Mouse (Mus musculus): ENCODE data around the gene Gm11562. TPM values are rescaled to one million over a fixed set of nuclear protein-coding genes. Genes with fewer than 3 reads are reported as not detected.
"Not testable (repeated sequence)": the region's sequence is repeated elsewhere in the genome, so short reads cannot be mapped to it uniquely, and the experiment has no call there.

The Gm11562 gene
- polyA plus RNA-seq, 1 experiment from 2014 or later, result not detected

DNA sequence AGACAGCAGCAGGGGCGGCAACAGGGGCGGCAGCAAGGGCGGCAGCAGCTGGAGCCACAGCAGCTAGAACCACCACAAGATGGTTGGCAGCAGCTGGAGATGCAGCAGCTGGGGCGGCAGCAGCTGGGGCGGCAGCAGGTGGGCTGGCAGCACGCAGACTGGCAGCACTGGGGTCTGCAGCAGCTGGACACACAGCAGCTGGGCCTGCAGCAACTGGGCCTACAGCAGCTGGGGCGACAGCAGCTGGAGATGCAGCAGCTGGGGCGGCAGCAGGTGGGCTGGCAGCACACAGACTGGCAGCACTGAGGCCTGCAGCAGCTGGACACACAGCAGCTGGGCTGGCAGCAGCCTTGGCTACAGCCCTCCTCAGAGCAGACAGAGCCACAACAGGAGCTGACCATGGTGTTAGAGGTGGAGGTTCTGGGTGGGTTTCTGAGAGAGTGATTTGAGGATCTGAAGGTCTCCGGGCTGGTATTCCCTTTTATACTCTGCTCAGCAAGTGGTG, 23.5 kb upstream of the Gm11562 start, which contains the start of gene Krtap4-7:
Gene Krtap4-7 (minus strand): TSS at position 455 of the 505 bp plus-strand sequence.
- not testable (repeated sequence) for DNase-seq; H3K4me1 ChIP-seq (ENCODE audit: control insufficient read depth, insufficient read depth, low read length); H3K27me3 ChIP-seq (ENCODE audit: control insufficient read depth, insufficient read depth, low read length); ATAC-seq (ENCODE audit: low FRiP score, low TSS enrichment); H3K9me3 ChIP-seq (ENCODE audit: control insufficient read depth, low read length); H3K27ac ChIP-seq (replicated peaks; ENCODE audit: low read depth, low read length); H3K4me2 ChIP-seq (ENCODE audit: low read length); H3K9ac ChIP-seq (replicated peaks; ENCODE audit: low read length); H3K4me3 ChIP-seq (replicated peaks; ENCODE audit: low read depth, low read length); H3K36me3 ChIP-seq (ENCODE audit: control insufficient read depth, insufficient read depth, low read length)
- WGBS, result 84% methylated on average over 9 of the region's 9 CpGs

DNA sequence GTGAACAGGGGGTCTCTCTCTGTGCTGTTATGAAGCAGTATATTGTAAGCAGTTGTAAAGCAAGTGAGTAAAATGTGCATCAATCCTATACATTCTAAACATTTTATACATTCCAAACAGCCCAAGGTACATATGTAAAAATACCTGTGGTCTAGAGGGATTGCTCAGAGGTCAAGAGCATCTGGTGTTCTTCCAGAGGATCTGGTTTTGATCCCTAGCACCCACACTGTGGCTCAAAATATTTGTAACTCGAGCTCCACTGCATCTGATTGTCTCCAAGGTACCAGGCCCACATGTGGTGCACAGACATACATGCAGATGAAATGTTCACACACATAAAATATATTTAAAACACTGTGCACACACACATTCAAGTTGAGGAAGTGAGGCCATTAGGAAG, 20.7 kb upstream of the Gm11562 start:
- Histone ChIP-seq H3K27ac (replicated peaks; ENCODE audit: low read depth, low read length) (no peak overlapping the region), H3K36me3 (ENCODE audit: control insufficient read depth, insufficient read depth, low read length) (no peaks in the 10 kb centered on the region), H3K4me2 (ENCODE audit: low read length) (no peak overlapping the region), H3K9me3 (ENCODE audit: control insufficient read depth, low read length) (no peaks in the 10 kb centered on the region), H3K4me3 (replicated peaks; ENCODE audit: low read depth, low read length) (no peak overlapping the region), H3K27me3 (ENCODE audit: control insufficient read depth, insufficient read depth, low read length) (no peaks in the 10 kb centered on the region), H3K4me1 (ENCODE audit: control insufficient read depth, insufficient read depth, low read length) (no peaks in the 10 kb centered on the region), H3K9ac (replicated peaks; ENCODE audit: low read length) (no peak overlapping the region)
- ATAC-seq (ENCODE audit: low FRiP score, low TSS enrichment) (no peak), DNase-seq (no peak)
- 45% methylated on average over 1 of the region's 1 CpGs for WGBS

DNA sequence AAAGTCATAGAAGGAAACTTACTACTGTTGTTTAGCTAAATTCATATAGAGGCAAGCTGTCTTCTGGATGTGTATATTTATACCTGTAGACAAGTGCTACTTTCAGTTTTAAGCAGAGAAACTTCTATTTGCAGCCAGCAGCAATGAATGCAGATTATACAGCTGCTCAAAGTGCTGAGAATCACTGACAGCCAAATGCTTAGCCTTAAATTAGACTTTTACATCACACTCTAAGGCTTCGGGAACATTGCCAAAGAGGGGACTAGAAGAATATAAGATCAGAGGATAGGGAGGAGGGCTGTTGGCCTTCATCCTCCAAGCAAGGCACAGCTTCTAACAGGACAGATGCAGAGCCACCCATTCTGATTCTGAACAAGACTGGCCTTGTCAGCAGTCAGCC, 16.9 kb upstream of the Gm11562 start:
- H3K36me3 ChIP-seq (ENCODE audit: control insufficient read depth, insufficient read depth, low read length), result no peaks in the 10 kb centered on the region
- no peaks in the 10 kb centered on the region for H3K27me3 ChIP-seq (ENCODE audit: control insufficient read depth, insufficient read depth, low read length)
- H3K4me2 ChIP-seq (ENCODE audit: low read length), result no peak overlapping the region
- H3K4me1 ChIP-seq (ENCODE audit: control insufficient read depth, insufficient read depth, low read length), result no peaks in the 10 kb centered on the region
- DNase-seq (no peak), ATAC-seq (ENCODE audit: low FRiP score, low TSS enrichment) (no peak)
- no peaks in the 10 kb centered on the region for H3K9me3 ChIP-seq (ENCODE audit: control insufficient read depth, low read length)
- no peak overlapping the region for H3K27ac ChIP-seq (replicated peaks; ENCODE audit: low read depth, low read length)
- H3K4me3 ChIP-seq (replicated peaks; ENCODE audit: low read depth, low read length), result no peak overlapping the region
- H3K9ac ChIP-seq (replicated peaks; ENCODE audit: low read length), result no peak overlapping the region
- WGBS, result 67% methylated on average over 1 of the region's 1 CpGs

DNA sequence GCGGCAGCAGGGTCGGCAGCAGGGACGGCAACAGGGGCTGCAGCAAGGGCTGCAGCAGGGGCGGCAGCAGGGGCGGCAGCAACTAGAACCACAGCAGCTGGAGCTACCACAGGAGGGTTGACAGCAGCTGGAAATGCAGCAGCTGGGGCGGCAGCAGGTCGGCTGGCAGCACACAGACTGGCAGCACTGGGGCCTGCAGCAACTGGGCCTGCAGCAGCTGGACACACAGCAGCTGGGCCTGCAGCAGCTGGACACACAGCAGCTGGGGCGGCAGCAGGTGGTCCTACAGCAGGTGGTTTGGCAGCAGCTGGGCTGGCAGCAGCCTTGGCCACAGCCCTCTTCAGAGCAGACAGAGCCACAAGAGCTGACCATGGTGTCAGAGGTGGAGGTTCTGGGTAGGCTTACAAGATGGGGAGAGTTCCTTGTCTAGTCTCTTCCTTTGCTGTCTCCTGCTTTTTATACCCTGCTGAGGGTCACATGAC, 14.5 kb upstream of the Gm11562 start, which contains the start of gene Krtap4-2:
Gene Krtap4-2 (minus strand): TSS at position 432 of the 482 bp plus-strand sequence.
- no peaks in the 10 kb centered on the region for H3K4me1 ChIP-seq (ENCODE audit: control insufficient read depth, insufficient read depth, low read length)
- H3K27ac ChIP-seq (replicated peaks; ENCODE audit: low read depth, low read length), result no peak within 1 kb of the TSS
- ATAC-seq (ENCODE audit: low FRiP score, low TSS enrichment) (no peak), DNase-seq (no peak)
- H3K36me3 ChIP-seq (ENCODE audit: control insufficient read depth, insufficient read depth, low read length), result no peaks in the 10 kb centered on the region
- H3K9ac ChIP-seq (replicated peaks; ENCODE audit: low read length), result no peak within 1 kb of the TSS
- H3K9me3 ChIP-seq (ENCODE audit: control insufficient read depth, low read length), result no peaks in the 10 kb centered on the region
- 33% methylated on average over 8 of the region's 8 CpGs for WGBS
- H3K4me2 ChIP-seq (ENCODE audit: low read length), result no peak within 1 kb of the TSS
- H3K4me3 ChIP-seq (replicated peaks; ENCODE audit: low read depth, low read length), result no peak within 1 kb of the TSS
- H3K27me3 ChIP-seq (ENCODE audit: control insufficient read depth, insufficient read depth, low read length), result no peaks in the 10 kb centered on the region

DNA sequence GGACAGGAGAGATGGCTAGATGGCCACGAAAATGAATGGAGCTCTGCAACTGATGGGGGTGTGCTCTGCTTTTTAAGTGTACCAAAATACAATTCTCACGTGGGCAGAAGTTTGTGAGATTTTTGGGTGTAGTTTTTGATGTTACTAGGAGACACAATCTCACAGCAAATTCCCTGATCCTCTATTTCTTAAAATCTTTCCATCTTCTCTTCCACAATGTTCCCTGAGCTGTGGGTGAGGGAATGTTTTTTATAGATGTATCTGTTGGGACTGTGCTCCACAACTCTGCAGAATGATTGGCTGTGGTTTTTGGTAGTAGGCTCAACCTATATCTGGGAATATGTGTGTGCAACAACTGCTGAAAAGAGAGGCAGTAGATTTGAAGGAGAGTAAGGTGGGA, 13.1 kb upstream of the Gm11562 start:
- Histone ChIP-seq H3K4me3 (replicated peaks; ENCODE audit: low read depth, low read length) (no peak overlapping the region), H3K9me3 (ENCODE audit: control insufficient read depth, low read length) (no peaks in the 10 kb centered on the region), H3K9ac (replicated peaks; ENCODE audit: low read length) (no peak overlapping the region), H3K27ac (replicated peaks; ENCODE audit: low read depth, low read length) (no peak overlapping the region), H3K4me1 (ENCODE audit: control insufficient read depth, insufficient read depth, low read length) (no peaks in the 10 kb centered on the region), H3K36me3 (ENCODE audit: control insufficient read depth, insufficient read depth, low read length) (no peaks in the 10 kb centered on the region), H3K4me2 (ENCODE audit: low read length) (no peak overlapping the region), H3K27me3 (ENCODE audit: control insufficient read depth, insufficient read depth, low read length) (no peaks in the 10 kb centered on the region)
- 86% methylated on average over 2 of the region's 2 CpGs for WGBS
- no peak for DNase-seq
- no peak for ATAC-seq (ENCODE audit: low FRiP score, low TSS enrichment)

DNA sequence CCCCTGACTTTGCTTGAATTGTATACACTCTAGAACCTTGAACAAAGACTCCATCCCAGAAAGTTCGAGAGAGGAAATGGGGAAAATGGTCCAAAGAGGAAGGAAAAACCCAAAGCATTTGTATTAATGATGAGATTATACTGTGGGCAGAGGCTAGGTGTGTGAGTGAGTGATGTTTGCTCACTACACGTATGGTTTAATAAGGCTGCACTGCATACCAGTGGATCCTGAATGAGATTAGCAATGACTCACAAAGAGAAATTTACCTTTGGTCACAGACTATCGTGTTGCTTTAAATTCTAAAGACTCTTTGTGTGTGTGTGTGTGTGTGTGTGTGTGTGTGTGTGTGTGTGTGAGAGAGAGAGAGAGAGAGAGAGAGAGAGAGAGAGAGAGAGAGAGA, 10.7 kb upstream of the Gm11562 start:
- H3K4me1 ChIP-seq (ENCODE audit: control insufficient read depth, insufficient read depth, low read length), result no peaks in the 10 kb centered on the region
- H3K36me3 ChIP-seq (ENCODE audit: control insufficient read depth, insufficient read depth, low read length), result no peaks in the 10 kb centered on the region
- H3K4me3 ChIP-seq (replicated peaks; ENCODE audit: low read depth, low read length), result no peak overlapping the region
- no peak overlapping the region for H3K27ac ChIP-seq (replicated peaks; ENCODE audit: low read depth, low read length)
- DNase-seq (no peak), ATAC-seq (ENCODE audit: low FRiP score, low TSS enrichment) (no peak)
- no peaks in the 10 kb centered on the region for H3K9me3 ChIP-seq (ENCODE audit: control insufficient read depth, low read length)
- H3K9ac ChIP-seq (replicated peaks; ENCODE audit: low read length), result no peak overlapping the region
- WGBS, result 84% methylated on average over 3 of the region's 3 CpGs
- no peak overlapping the region for H3K4me2 ChIP-seq (ENCODE audit: low read length)
- no peaks in the 10 kb centered on the region for H3K27me3 ChIP-seq (ENCODE audit: control insufficient read depth, insufficient read depth, low read length)

DNA sequence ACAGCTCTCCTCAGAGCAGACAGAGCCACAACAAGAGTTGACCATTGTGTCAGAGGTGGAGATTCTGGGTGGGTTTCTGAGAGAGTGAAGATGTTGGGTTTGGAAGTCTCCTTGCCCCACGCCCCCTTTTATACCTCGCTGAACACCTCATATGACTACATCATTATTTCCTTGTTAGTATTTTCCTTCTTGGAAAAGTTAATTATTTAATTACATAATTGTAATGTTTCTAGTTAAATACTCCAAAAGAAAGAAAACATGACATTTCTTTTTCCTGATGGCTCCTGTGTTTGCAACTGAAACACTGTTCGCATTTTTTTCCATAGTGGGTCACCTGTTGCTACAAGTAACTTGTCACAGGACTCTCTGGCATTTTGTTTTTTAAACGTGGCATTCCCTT, 7.9 kb upstream of the Gm11562 start, which contains the start of gene Krtap4-1:
Gene Krtap4-1 (minus strand): TSS at position 101 of the 400 bp plus-strand sequence.
- no peaks in the 10 kb centered on the region for H3K4me1 ChIP-seq (ENCODE audit: control insufficient read depth, insufficient read depth, low read length)
- no peak within 1 kb of the TSS for H3K4me2 ChIP-seq (ENCODE audit: low read length)
- no peak within 1 kb of the TSS for H3K9ac ChIP-seq (replicated peaks; ENCODE audit: low read length)
- no peaks in the 10 kb centered on the region for H3K9me3 ChIP-seq (ENCODE audit: control insufficient read depth, low read length)
- no peak for ATAC-seq (ENCODE audit: low FRiP score, low TSS enrichment)
- no peaks in the 10 kb centered on the region for H3K36me3 ChIP-seq (ENCODE audit: control insufficient read depth, insufficient read depth, low read length)
- H3K27me3 ChIP-seq (ENCODE audit: control insufficient read depth, insufficient read depth, low read length), result no peaks in the 10 kb centered on the region
- 85% methylated on average over 4 of the region's 4 CpGs for WGBS
- H3K27ac ChIP-seq (replicated peaks; ENCODE audit: low read depth, low read length), result no peak within 1 kb of the TSS
- H3K4me3 ChIP-seq (replicated peaks; ENCODE audit: low read depth, low read length), result no peak within 1 kb of the TSS
- DNase-seq, result no peak

DNA sequence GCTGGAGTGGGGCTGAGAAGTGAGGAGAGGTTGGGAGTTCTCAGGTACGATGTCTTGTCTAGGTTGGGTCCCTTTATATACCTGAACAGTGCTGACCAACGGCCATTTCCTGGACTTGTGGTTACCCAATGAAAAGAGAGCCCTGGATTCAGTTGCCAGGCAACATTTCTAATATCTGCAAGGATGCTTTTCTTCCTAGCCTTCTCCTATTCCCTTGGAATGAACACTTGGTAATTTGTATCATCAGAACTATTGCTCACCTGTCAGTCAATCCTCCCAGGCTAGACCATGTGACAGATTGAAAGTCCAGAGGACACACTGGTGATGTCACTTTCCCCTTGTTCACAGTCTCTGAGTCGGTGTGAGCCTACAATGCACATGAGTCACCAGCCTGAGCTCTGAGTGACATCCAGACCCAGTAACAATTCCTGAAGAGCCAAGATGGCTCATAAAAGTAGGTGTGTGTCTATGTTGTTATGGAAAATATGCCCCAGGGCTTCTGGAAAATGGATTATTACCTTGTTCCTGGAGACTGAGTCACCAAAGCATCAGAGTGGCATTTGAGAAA, 5.4 kb downstream of the Gm11562 start, which contains the start of gene Krtap2-4:
Gene Krtap2-4 (minus strand): TSS at position 51 of the 568 bp plus-strand sequence.
- 64% methylated on average over 3 of the region's 3 CpGs for WGBS
- no peak within 1 kb of the TSS for H3K4me3 ChIP-seq (replicated peaks; ENCODE audit: low read depth, low read length)
- no peaks in the 10 kb centered on the region for H3K4me1 ChIP-seq (ENCODE audit: control insufficient read depth, insufficient read depth, low read length)
- no peak within 1 kb of the TSS for H3K27ac ChIP-seq (replicated peaks; ENCODE audit: low read depth, low read length)
- H3K36me3 ChIP-seq (ENCODE audit: control insufficient read depth, insufficient read depth, low read length), result no peaks in the 10 kb centered on the region
- H3K9me3 ChIP-seq (ENCODE audit: control insufficient read depth, low read length), result no peaks in the 10 kb centered on the region
- no peaks in the 10 kb centered on the region for H3K27me3 ChIP-seq (ENCODE audit: control insufficient read depth, insufficient read depth, low read length)
- no peak within 1 kb of the TSS for H3K4me2 ChIP-seq (ENCODE audit: low read length)
- no peak within 1 kb of the TSS for H3K9ac ChIP-seq (replicated peaks; ENCODE audit: low read length)
- ATAC-seq (ENCODE audit: low FRiP score, low TSS enrichment) (no peak), DNase-seq (no peak)

DNA sequence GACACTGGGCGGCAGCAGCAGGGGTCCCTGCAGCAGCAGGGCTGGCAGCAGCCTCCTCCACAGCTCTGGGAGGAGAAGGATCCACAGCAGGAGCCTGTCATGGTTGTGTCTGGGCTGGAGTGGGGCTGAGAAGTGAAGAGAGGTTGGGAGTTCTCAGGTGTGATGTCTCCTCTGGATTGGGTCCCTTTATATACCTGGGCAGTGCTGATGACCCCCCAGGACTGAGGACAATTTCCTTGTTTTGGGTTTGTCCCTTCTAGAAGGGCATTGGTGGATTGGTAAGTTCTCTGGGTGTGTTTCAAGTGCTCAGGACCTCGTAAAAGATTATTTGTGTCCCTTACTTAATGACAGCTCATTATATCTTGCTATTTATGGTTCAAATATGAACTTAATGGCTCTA, 10.1 kb downstream of the Gm11562 start, which contains the start of gene Gm11937:
Gene Gm11937 (minus strand): TSS at position 101 of the 400 bp plus-strand sequence.
- not testable (repeated sequence) for ATAC-seq (ENCODE audit: low FRiP score, low TSS enrichment); H3K27me3 ChIP-seq (ENCODE audit: control insufficient read depth, insufficient read depth, low read length); H3K36me3 ChIP-seq (ENCODE audit: control insufficient read depth, insufficient read depth, low read length); DNase-seq; H3K9me3 ChIP-seq (ENCODE audit: control insufficient read depth, low read length); H3K4me1 ChIP-seq (ENCODE audit: control insufficient read depth, insufficient read depth, low read length); H3K9ac ChIP-seq (replicated peaks; ENCODE audit: low read length); H3K27ac ChIP-seq (replicated peaks; ENCODE audit: low read depth, low read length); H3K4me3 ChIP-seq (replicated peaks; ENCODE audit: low read depth, low read length); H3K4me2 ChIP-seq (ENCODE audit: low read length)
- WGBS, result 95% methylated on average over 1 of the region's 2 CpGs

Measured in midbrain, embryonic 14.5 days (tissue).